Mouse (Mus musculus): ENCODE results near the gene Tbx10.
A peak's percentile ranks its signal among the peaks of the same experiment; 100 is the strongest.
"Not testable (repeated sequence)": the region's sequence is repeated elsewhere in the genome, so short reads cannot be mapped to it uniquely, and the experiment has no call there.

Gene Tbx10

GRCm38 (mm10) chr19:4045966-4046865 is 53.7 kb downstream of the Tbx10 start, which contains the start of gene Gstp2:
Gene Gstp2, minus strand, starts transcription at chr19:4046023.
- DNase-seq (ENCODE audit: low spot score): peak; percentile 87

DNA sequence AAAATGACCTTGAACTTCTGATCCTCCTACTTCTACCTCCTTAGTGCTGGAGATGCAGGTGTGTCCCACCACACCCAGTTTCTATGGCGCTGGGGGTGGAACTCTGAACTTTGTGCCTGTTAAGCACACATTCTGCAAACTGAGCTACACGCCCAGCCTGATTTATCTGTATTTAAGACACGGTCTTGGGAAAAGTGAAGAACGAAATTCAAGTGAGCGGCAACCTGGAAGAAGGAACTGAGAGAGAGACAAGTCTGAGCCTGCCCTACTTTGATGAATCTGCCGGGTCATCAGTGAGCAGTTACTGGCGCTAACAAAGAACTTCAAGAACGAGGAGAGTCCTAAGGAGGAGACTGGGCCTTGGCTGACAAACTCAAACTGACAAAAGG is 54.3 kb downstream of the Tbx10 start:
- no peak for DNase-seq (ENCODE audit: low spot score)

DNA sequence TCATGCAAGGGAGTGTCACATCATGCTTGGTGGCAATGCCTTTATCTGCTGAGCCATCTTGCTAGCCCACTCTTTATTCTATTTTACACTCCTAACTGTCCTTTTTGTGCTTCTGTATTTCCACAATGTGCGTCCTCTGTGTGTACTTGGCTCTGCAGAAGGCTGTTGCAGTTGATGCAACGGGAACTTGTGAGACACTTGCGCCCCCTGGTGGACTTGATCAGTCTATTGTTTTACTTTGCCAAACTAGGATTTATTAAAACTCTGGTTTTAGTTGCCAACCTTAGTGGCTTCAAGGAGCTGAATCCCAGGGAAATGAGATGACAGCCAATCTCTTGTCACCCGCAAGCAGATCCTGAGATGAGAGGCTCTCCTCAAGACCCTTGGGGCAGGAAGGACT is 55.3 kb downstream of the Tbx10 start:
- peak; percentile 79 for DNase-seq (ENCODE audit: low spot score)

DNA sequence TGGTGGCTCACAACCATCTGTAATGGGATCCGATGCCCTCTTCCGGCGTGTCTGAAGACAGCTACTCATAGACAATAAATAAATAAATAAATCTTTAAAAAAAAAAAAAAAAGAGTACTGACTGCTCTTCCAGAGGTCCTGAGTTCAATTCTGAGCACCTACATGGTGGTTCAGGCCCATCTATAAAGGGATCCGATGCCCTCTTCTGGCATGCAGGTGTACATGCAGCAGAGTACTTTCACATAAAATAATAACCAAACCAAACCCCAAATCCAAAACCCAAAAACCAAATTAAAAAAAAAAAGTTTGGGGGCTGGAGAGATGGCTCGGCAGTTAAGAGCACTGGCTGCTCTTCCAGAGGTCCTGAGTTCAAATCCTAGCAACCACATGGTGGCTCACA is 56.5 kb downstream of the Tbx10 start:
- DNase-seq (ENCODE audit: low spot score): not testable (repeated sequence)
